Mouse (Mus musculus) small intestine, adult 2 months (tissue): ENCODE measurements around the gene Dlx1.

ENCODE experiments used
- CTCF ChIP-seq: fragments of 200-500 bp; IDR thresholded peaks from 2 replicates; pipeline ENCODE4 v1.5.1; 2012; ENCODE audit warnings: low read depth, mild to moderate bottlenecking, control low read depth, inconsistent platforms, low read length, moderate library complexity, mixed read lengths; ENCODE audit not compliant: insufficient replicate concordance, insufficient read length; ENCODE audit errors: extremely low read depth
- POLR2A ChIP-seq: fragments of 200-500 bp; IDR thresholded peaks from 2 replicates; pipeline ENCODE4 v1.6.1; 2012; ENCODE audit warnings: low read depth, mild to moderate bottlenecking, control low read depth, inconsistent platforms, low read length, moderate library complexity

GRCm38 (mm10) chr2:71483717-71484066 lies 44.2 kb upstream of the Dlx1 start:
- TF ChIP-seq CTCF (no peak), POLR2A (no peak)
